Mouse (Mus musculus): Measurements from ENCODE around the gene Gpatch8. TPM values are rescaled to one million over a fixed set of nuclear protein-coding genes. Genes with fewer than 3 reads are reported as not detected.

Gpatch8 gene
- total RNA-seq, 1 experiment from 2014 or later, result 42.1 TPM

Other genes starting within 250 kb of the Gpatch8 start
- 173 and 184 TPM in 2 replicates for gene Ubtf, start 236.7 kb downstream of the Gpatch8 start, total RNA-seq (2017)
- 0.78 and 2.9 TPM in 2 replicates for gene Slc4a1, start 190.2 kb downstream of the Gpatch8 start, total RNA-seq (2017)
- gene Rundc3a, start 163.0 kb downstream of the Gpatch8 start, total RNA-seq (2017), result 1.1 TPM in 1 of 2 replicates, not detected in the other
- gene Slc25a39, start 148.4 kb downstream of the Gpatch8 start, total RNA-seq (2017), result 24.6 and 35.4 TPM in 2 replicates
- 20.9 and 26.1 TPM in 2 replicates for gene Grn, start 126.1 kb downstream of the Gpatch8 start, total RNA-seq (2017)
- 8.2 and 11.6 TPM in 2 replicates for gene Fam171a2, start 108.7 kb downstream of the Gpatch8 start, total RNA-seq (2017)
- gene Itga2b, start 86.3 kb downstream of the Gpatch8 start, total RNA-seq (2017), result 142 and 145 TPM in 2 replicates
- gene Gm11627, start 23.1 kb upstream of the Gpatch8 start, total RNA-seq (2017), result not detected in 2 replicates
- not detected in 2 replicates for gene Fzd2, start 48.0 kb upstream of the Gpatch8 start, total RNA-seq (2017)
- not detected in 2 replicates for gene Meioc, start 107.3 kb upstream of the Gpatch8 start, total RNA-seq (2017)
- 41.4 and 43.8 TPM in 2 replicates for gene Ccdc43, start 141.4 kb upstream of the Gpatch8 start, total RNA-seq (2017)
- 0.46 and 1.1 TPM in 2 replicates for gene Adam11, start 205.0 kb upstream of the Gpatch8 start, total RNA-seq (2017)